15 mouse cellular contexts compared by ENCODE assay signal in the genomic region with DNA sequence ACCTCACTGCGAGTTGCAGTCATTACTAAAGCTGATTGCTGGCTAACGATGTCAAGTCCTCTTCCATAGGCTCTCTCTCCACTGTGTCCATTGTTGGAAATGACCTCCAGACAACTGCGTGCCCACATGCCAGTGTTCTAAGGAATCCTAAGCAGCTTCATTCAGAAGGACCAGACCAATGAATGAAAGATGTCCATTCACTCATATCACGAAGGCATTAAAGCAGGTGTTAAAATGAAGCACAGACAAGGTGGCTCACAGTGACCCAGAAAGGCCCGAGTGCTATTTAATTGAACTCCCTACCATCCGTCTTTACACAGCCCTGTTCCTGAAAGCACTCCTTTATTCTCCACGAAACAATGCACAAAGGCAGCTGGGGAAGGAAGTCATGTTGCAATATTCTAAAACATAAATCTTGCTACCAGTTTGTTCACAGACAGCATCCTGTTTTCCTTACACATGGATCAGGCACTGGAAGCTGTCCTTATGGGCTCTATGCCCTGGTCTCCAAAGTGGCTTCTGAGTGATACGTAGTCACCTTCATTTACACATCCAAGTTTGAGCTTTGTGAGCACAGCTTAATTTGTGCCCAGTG. TPM values are rescaled to one million over a fixed set of nuclear protein-coding genes. Genes with fewer than 3 reads are reported as not detected.
A peak's percentile ranks its signal among the peaks of the same experiment; 100 is the strongest.
DNase-seq lines count a peak whose midpoint lies in the region; ATAC-seq and TF ChIP-seq lines count a peak whose summit lies in the region.
"Had no signal": no experiment of that assay in that cellular context is flagged by ENCODE, and none has a peak within 500 bp of the region (broad histone marks: within the 10 kb centered on the region; RNA-seq: fewer than 3 reads in every experiment).

No protein-coding gene starts in this region.

- H3K27ac ChIP-seq in heart, embryonic 11.5 days (ENCODE audit: low read depth, low read length): peak overlapping the region; percentile 7; the same call in 1 of the 2 replicates
- H3K27ac ChIP-seq in kidney, embryonic 16.5 days (ENCODE audit: low read length): no peak overlapping the region
- no peak overlapping the region for H3K27ac ChIP-seq in stomach, postnatal 0 days (replicated peaks)
- H3K27ac ChIP-seq: forebrain, embryonic 13.5 days; limb, embryonic 10.5 days; liver, embryonic 12.5 days had no signal

- no peaks in the 10 kb centered on the region for H3K27me3 ChIP-seq in heart, embryonic 11.5 days (ENCODE audit: control insufficient read depth, insufficient read depth, low read length)
- no peaks in the 10 kb centered on the region for H3K27me3 ChIP-seq in kidney, embryonic 16.5 days (ENCODE audit: insufficient read depth, low read length)
- no peaks in the 10 kb centered on the region for H3K27me3 ChIP-seq in stomach, postnatal 0 days (ENCODE audit: control insufficient read depth, insufficient read depth, low read length)
- H3K27me3 ChIP-seq: forebrain, embryonic 13.5 days; liver, embryonic 12.5 days; megakaryocyte, embryonic 14.5 days had no signal

- no peaks in the 10 kb centered on the region for H3K9me3 ChIP-seq in heart, embryonic 11.5 days (replicated peaks; ENCODE audit: control insufficient read depth, low read length)
- no peaks in the 10 kb centered on the region for H3K9me3 ChIP-seq in kidney, embryonic 16.5 days (ENCODE audit: low read length)
- no peaks in the 10 kb centered on the region for H3K9me3 ChIP-seq in stomach, postnatal 0 days (ENCODE audit: control insufficient read depth, low read length)
- H3K9me3 ChIP-seq: forebrain, embryonic 13.5 days; limb, embryonic 10.5 days; liver, embryonic 12.5 days had no signal

- H3K4me2 ChIP-seq in heart, embryonic 11.5 days: no peak overlapping the region
- H3K4me2 ChIP-seq in kidney, embryonic 16.5 days (replicated peaks; ENCODE audit: low read depth, low read length): no peak overlapping the region
- H3K4me2 ChIP-seq in stomach, postnatal 0 days (replicated peaks; ENCODE audit: low read depth): no peak overlapping the region
- H3K4me2 ChIP-seq: forebrain, embryonic 13.5 days; liver, embryonic 12.5 days had no signal

- 0 out of 2 replicates have a peak, but pooled peaks have one; percentile 22 for ATAC-seq in heart, embryonic 11.5 days (replicated peaks; ENCODE audit: insufficient number of reproducible peaks, low FRiP score, low TSS enrichment)
- 0 out of 2 replicates have a peak, but pooled peaks have one; percentile 46 for ATAC-seq in kidney, embryonic 16.5 days (ENCODE audit: low FRiP score, low TSS enrichment)
- ATAC-seq in common myeloid progenitor, adult 5-6 weeks (replicated peaks; ENCODE audit: low read depth, poor library complexity, severe bottlenecking): 0 out of 2 replicates have a peak, but pooled peaks have one; percentile 18
- ATAC-seq in stomach, postnatal 0 days (ENCODE audit: low FRiP score, low TSS enrichment): no peak
- ATAC-seq in megakaryocyte, adult 5-6 weeks (ENCODE audit: poor library complexity, severe bottlenecking): no peak
- ATAC-seq: forebrain, embryonic 13.5 days; liver, embryonic 12.5 days had no signal

- no peak for DNase-seq in heart, postnatal 4 days
- no peak for DNase-seq in kidney, adult 18-20 months
- DNase-seq in 3T3-L1 (ENCODE audit: low read depth, low spot score): peak; percentile 71
- DNase-seq in stomach, postnatal 0 days (ENCODE audit: low spot score): no peak
- DNase-seq: adrenal gland, adult 2 months; cerebellum, adult 18-20 months; thymus, postnatal 25 days had no signal

- WGBS in heart, embryonic 11.5 days (ENCODE audit: insufficient replicate concordance): 50% methylated on average over 8 of the region's 8 CpGs
- 46% methylated on average over 8 of the region's 8 CpGs for WGBS in kidney, embryonic 16.5 days
- 60% methylated on average over 8 of the region's 8 CpGs for WGBS in stomach, postnatal 0 days

- H3K4me1 ChIP-seq in heart, embryonic 11.5 days (ENCODE audit: control insufficient read depth, insufficient read depth, low read length): peaks cover 34% of the 10 kb centered on the region
- H3K4me1 ChIP-seq in kidney, embryonic 16.5 days (ENCODE audit: insufficient read depth, low read length): 0 out of 2 replicates have a peak, but pooled peaks cover 2% of the 10 kb centered on the region
- no peaks in the 10 kb centered on the region for H3K4me1 ChIP-seq in stomach, postnatal 0 days (replicated peaks; ENCODE audit: control insufficient read depth, insufficient read depth)
- H3K4me1 ChIP-seq: liver, embryonic 12.5 days; megakaryocyte, embryonic 14.5 days had no signal

- H3K9ac ChIP-seq in heart, embryonic 11.5 days (ENCODE audit: low read depth, low read length): no peak overlapping the region
- H3K9ac ChIP-seq in kidney, embryonic 16.5 days (replicated peaks; ENCODE audit: low read length): no peak overlapping the region
- no peak overlapping the region for H3K9ac ChIP-seq in stomach, postnatal 0 days (ENCODE audit: low read length)
- H3K9ac ChIP-seq: forebrain, embryonic 13.5 days; liver, embryonic 12.5 days had no signal

- TF ChIP-seq EP300 in stomach, postnatal 0 days (optimal IDR thresholded peaks at IDR 0.05): no peak

- no peaks in the 10 kb centered on the region for H3K36me3 ChIP-seq in heart, embryonic 11.5 days (ENCODE audit: control insufficient read depth, insufficient read depth, low read length)
- no peaks in the 10 kb centered on the region for H3K36me3 ChIP-seq in kidney, embryonic 16.5 days (ENCODE audit: insufficient read depth, low read length)
- H3K36me3 ChIP-seq in stomach, postnatal 0 days (ENCODE audit: control insufficient read depth, insufficient read depth, low read length): no peaks in the 10 kb centered on the region
- H3K36me3 ChIP-seq: limb, embryonic 10.5 days; liver, embryonic 12.5 days had no signal

- no peak for TF ChIP-seq CTCF in stomach, postnatal 0 days (IDR thresholded peaks at IDR 0.05; ENCODE audit: low read depth)

- no peak overlapping the region for H3K4me3 ChIP-seq in heart, embryonic 11.5 days (ENCODE audit: low read depth, low read length)
- H3K4me3 ChIP-seq in kidney, embryonic 16.5 days (ENCODE audit: low read length): no peak overlapping the region
- no peak overlapping the region for H3K4me3 ChIP-seq in stomach, postnatal 0 days (ENCODE audit: low read depth, low read length)
- H3K4me3 ChIP-seq: forebrain, embryonic 13.5 days; limb, embryonic 10.5 days; liver, embryonic 12.5 days; megakaryocyte, embryonic 14.5 days had no signal

RNA-seq across cellular contexts. Expression of gene Ppargc1a, which starts 23.3 kb away (rescaled TPM):
- polyA plus RNA-seq in heart, embryonic 11.5 days (2014; fragmentation: Nextera tagmentation; extraction: Ambion mirVana): 40.1 and 44.6 TPM in 2 replicates
- 100 to 1,000 TPM; 132 to 141 TPM for total RNA-seq in heart, postnatal 4 days (2021)
- polyA plus RNA-seq in kidney, embryonic 16.5 days (2015; fragmentation: Nextera tagmentation; extraction: Ambion mirVana): 24.5 and 27.4 TPM in 2 replicates
- total RNA-seq in common myeloid progenitor, adult 5-6 weeks (2017): 0.29 and 0.46 TPM in 2 replicates
- 4.1 and 5.1 TPM in 2 replicates for polyA plus RNA-seq in stomach, postnatal 0 days (2015; fragmentation: Nextera tagmentation; extraction: Ambion mirVana)
- 0.05 TPM in 1 of 2 replicates, not detected in the other for total RNA-seq in megakaryocyte, adult 5-6 weeks (2015)
- 0.16 TPM in 1 of 2 replicates, not detected in the other for total RNA-seq in megakaryocyte, adult 5-6 weeks (2017)

Comparison
In these comparisons a context has a peak if more than half of its experiments do, and no peak if none do; other contexts are left out.
1. ATAC-seq: peak in heart, embryonic 11.5 days (single experiment), kidney, embryonic 16.5 days (single experiment) and common myeloid progenitor, adult 5-6 weeks (single experiment); none in stomach, postnatal 0 days (single experiment) and megakaryocyte, adult 5-6 weeks (single experiment).
2. RNA of gene Ppargc1a, which starts 23.3 kb away (total RNA-seq): 132 to 141 TPM in heart, postnatal 4 days; 0.29 to 0.46 TPM in common myeloid progenitor, adult 5-6 weeks and 0.05 to 0.16 TPM in megakaryocyte, adult 5-6 weeks; every median in the first group is over 10 times any median in the second.